Mouse (Mus musculus): ENCODE results near the gene Ednra. TPM values are rescaled to one million over a fixed set of nuclear protein-coding genes. Genes with fewer than 3 reads are reported as not detected.

The Ednra gene
- total RNA-seq, 2 experiments from 2014 or later, result 3.3 to 3.4 TPM

GRCm38 (mm10) chr8:77659534-77660080, 64.7 kb downstream of the Ednra start:
- DNase-seq (ENCODE audit: low spot score in 2 of 2), result no peak

GRCm38 (mm10) chr8:77658356-77658755, 65.9 kb downstream of the Ednra start:
- no peak for DNase-seq (ENCODE audit: low spot score in 2 of 2)

- DNase-seq (ENCODE audit: low spot score in 2 of 2), result no peak
Observed at GRCm38 (mm10) chr8:77650646-77651190, 73.5 kb downstream of the Ednra start.

- DNase-seq (ENCODE audit: low spot score in 2 of 2), result no peak
Observed at GRCm38 (mm10) chr8:77640093-77640839, 84.0 kb downstream of the Ednra start.

GRCm38 (mm10) chr8:77637593-77637992, 86.7 kb downstream of the Ednra start:
- no peak for DNase-seq (ENCODE audit: low spot score in 2 of 2)

- DNase-seq (ENCODE audit: low spot score in 2 of 2), result no peak
Observed at GRCm38 (mm10) chr8:77634035-77634434, 90.2 kb downstream of the Ednra start.

- no peak for DNase-seq (ENCODE audit: low spot score in 2 of 2)
Observed at GRCm38 (mm10) chr8:77633211-77633610, 91.1 kb downstream of the Ednra start.

- no peak for DNase-seq (ENCODE audit: low spot score in 2 of 2)
Observed at GRCm38 (mm10) chr8:77630691-77631090, 93.6 kb downstream of the Ednra start.

GRCm38 (mm10) chr8:77629858-77630537, 94.3 kb downstream of the Ednra start:
- DNase-seq (ENCODE audit: low spot score in 2 of 2), result peak; percentile 84 to 87

GRCm38 (mm10) chr8:77623677-77624209, 100.5 kb downstream of the Ednra start:
- no peak for DNase-seq (ENCODE audit: low spot score in 2 of 2)

GRCm38 (mm10) chr8:77617916-77618315, 106.3 kb downstream of the Ednra start:
- DNase-seq (ENCODE audit: low spot score in 2 of 2), result peak; percentile 5 to 9

Other genes with a start within 250 kb of the Ednra start
- 10 to 100 TPM; 40.4 to 44.0 TPM for gene Arhgap10, start 206.5 kb downstream of the Ednra start, total RNA-seq (2021)
- 10 to 100 TPM; 19.8 TPM for gene Prmt9, start 175.1 kb downstream of the Ednra start, total RNA-seq (2021)
- gene Tmem184c, start 113.8 kb downstream of the Ednra start, total RNA-seq (2021), result 10 to 100 TPM; 60.1 to 73.0 TPM